ENCODE assay signal across 8 mouse cellular contexts in the genomic region with DNA sequence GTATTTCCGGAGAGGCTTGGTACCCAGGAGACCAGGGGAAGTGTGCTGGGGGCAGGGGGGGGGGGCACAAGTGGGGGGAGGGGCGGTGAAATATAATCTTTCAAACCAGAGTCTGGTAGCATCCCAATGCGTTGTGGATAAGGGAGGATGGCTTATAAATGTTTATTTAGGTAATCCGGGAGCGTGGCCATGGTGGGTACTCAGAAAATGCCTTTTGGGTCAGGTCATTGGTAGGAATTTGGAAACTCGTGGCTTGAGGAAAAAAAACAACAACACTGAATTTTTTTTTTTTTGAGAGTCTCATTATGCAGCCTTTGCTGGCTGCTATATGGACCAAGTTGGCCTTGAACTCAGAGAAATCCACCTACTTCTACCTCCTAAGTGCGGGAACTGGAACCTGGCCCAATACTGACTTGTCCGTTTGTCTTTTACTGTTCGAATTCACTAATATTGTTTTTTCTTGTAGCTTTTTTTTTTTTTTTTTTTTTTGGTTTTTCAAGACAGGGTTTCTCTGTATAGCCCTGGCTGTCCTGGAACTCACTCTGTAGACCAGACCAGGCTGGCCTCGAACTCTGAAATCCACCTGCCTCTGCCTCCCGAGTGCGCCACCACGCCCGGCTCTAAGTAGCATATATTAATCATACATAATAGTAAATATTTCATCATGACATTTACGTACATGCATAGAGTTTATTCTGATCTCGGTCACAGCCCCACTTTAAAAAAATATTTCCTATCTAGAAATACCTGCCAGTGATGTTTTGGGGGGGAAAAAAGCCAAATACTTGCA. TPM values are rescaled to one million over a fixed set of nuclear protein-coding genes. Genes with fewer than 3 reads are reported as not detected.
DNase-seq lines count a peak whose midpoint lies in the region; ATAC-seq lines count a peak whose summit lies in the region.

No protein-coding gene starts in this region.

- no peaks in the 10 kb centered on the region for H3K9me3 ChIP-seq in erythroblast, embryonic 14.5 days (ENCODE audit: control insufficient read depth, low read length)
- no peaks in the 10 kb centered on the region for H3K9me3 ChIP-seq in forebrain, embryonic 12.5 days
- H3K9me3 ChIP-seq in liver, embryonic 13.5 days (replicated peaks), result no peaks in the 10 kb centered on the region

- H3K9ac ChIP-seq in forebrain, embryonic 12.5 days, result peak overlapping the region; percentile 58
- H3K9ac ChIP-seq in liver, embryonic 13.5 days, result peak overlapping the region; percentile 89

- H3K4me1 ChIP-seq in erythroblast, embryonic 14.5 days (ENCODE audit: control insufficient read depth), result peaks cover 95% of the 10 kb centered on the region
- H3K4me1 ChIP-seq in forebrain, embryonic 12.5 days, result peaks cover 29% of the 10 kb centered on the region
- peaks cover 99% of the 10 kb centered on the region for H3K4me1 ChIP-seq in liver, embryonic 13.5 days (replicated peaks)

- WGBS in forebrain, embryonic 12.5 days, result 42% methylated on average over 16 of the region's 16 CpGs
- WGBS in liver, embryonic 13.5 days (ENCODE audit: insufficient replicate concordance), result 23% methylated on average over 15 of the region's 16 CpGs

- H3K4me3 ChIP-seq in erythroblast, embryonic 14.5 days (replicated peaks), result peak overlapping the region; percentile 90
- H3K4me3 ChIP-seq in forebrain, embryonic 12.5 days (replicated peaks), result peak overlapping the region; percentile 35
- H3K4me3 ChIP-seq in liver, embryonic 13.5 days (replicated peaks), result peak overlapping the region; percentile 66

- no peaks in the 10 kb centered on the region; the same call in none of the 2 replicates for H3K27me3 ChIP-seq in erythroblast, embryonic 14.5 days (ENCODE audit: control insufficient read depth)
- no peaks in the 10 kb centered on the region for H3K27me3 ChIP-seq in forebrain, embryonic 12.5 days
- no peaks in the 10 kb centered on the region for H3K27me3 ChIP-seq in liver, embryonic 13.5 days

- DNase-seq in 3T3-L1 (ENCODE audit: low read depth, low spot score), result peak; percentile 86
- no peak for DNase-seq in liver, embryonic 13.5 days
- DNase-seq in ovary, postnatal 10 days (ENCODE audit: low spot score), result no peak

- no peak for ATAC-seq in erythroblast, adult 5-6 weeks (replicated peaks; ENCODE audit: low FRiP score, poor library complexity, severe bottlenecking)
- no peak for ATAC-seq in forebrain, embryonic 12.5 days (ENCODE audit: low FRiP score)
- no peak for ATAC-seq in liver, embryonic 13.5 days (ENCODE audit: low read depth)
- no peak for ATAC-seq in frontal cortex, adult (ENCODE audit: low TSS enrichment)
- ATAC-seq in megakaryocyte progenitor cell, adult 5-6 weeks (replicated peaks; ENCODE audit: poor library complexity), result no peak

- peaks cover 40% of the 10 kb centered on the region for H3K36me3 ChIP-seq in erythroblast, embryonic 14.5 days (ENCODE audit: control insufficient read depth)
- H3K36me3 ChIP-seq in forebrain, embryonic 12.5 days (replicated peaks), result no peaks in the 10 kb centered on the region
- H3K36me3 ChIP-seq in liver, embryonic 13.5 days, result no peaks in the 10 kb centered on the region

- peak overlapping the region; percentile 93 for H3K27ac ChIP-seq in forebrain, embryonic 12.5 days
- peak overlapping the region; percentile 99 for H3K27ac ChIP-seq in liver, embryonic 13.5 days

- peak overlapping the region; percentile 65 for H3K4me2 ChIP-seq in forebrain, embryonic 12.5 days
- H3K4me2 ChIP-seq in liver, embryonic 13.5 days, result peak overlapping the region; percentile 79

RNA-seq across cellular contexts. Expression of a gene that starts 52.8 kb away (rescaled TPM):
- polyA plus RNA-seq in erythroblast, embryonic 14.5 days (2012), result 72.6 and 76.6 TPM in 2 replicates
- total RNA-seq in erythroblast, adult 5-6 weeks (2015; ENCODE audit: low replicate concordance), result 342 and 357 TPM in 2 replicates
- total RNA-seq in erythroblast, adult 5-6 weeks (2017; ENCODE audit: low replicate concordance), result 725 and 933 TPM in 2 replicates
- polyA plus RNA-seq in forebrain, embryonic 12.5 days (2016; fragmentation: Nextera tagmentation; extraction: Ambion mirVana), result 18.9 and 22.6 TPM in 2 replicates
- 105 and 110 TPM in 2 replicates for polyA plus RNA-seq in liver, embryonic 13.5 days (2015; fragmentation: Nextera tagmentation; extraction: Ambion mirVana)
- total RNA-seq in megakaryocyte progenitor cell, adult 5-6 weeks (2015), result 41.2 and 52.7 TPM in 2 replicates
- total RNA-seq in megakaryocyte progenitor cell, adult 5-6 weeks (2017), result 91.2 and 94.5 TPM in 2 replicates

Comparison
In these comparisons a context has a peak if more than half of its experiments do, and no peak if none do; other contexts are left out.
1. H3K4me3 ChIP-seq: peak in every context shown above with its lines; median percentile 90 in erythroblast, embryonic 14.5 days; 66 in liver, embryonic 13.5 days; 35 in forebrain, embryonic 12.5 days.